ENCODE assay signal across 17 mouse cellular contexts in genomic region chr12:83543997-83544396, GRCm38 (mm10). TPM values are rescaled to one million over a fixed set of nuclear protein-coding genes. Genes with fewer than 3 reads are reported as not detected.
A peak's percentile ranks its signal among the peaks of the same experiment; 100 is the strongest.
DNase-seq lines count a peak whose midpoint lies in the region; TF ChIP-seq lines count a peak whose summit lies in the region.
"Had no signal": no experiment of that assay in that cellular context is flagged by ENCODE, and none has a peak within 500 bp of the region (broad histone marks: within the 10 kb centered on the region; RNA-seq: fewer than 3 reads in every experiment).

No protein-coding gene starts in this region.

- 38% methylated on average over 7 of the region's 7 CpGs for WGBS in olfactory bulb, adult 2 months

- TF ChIP-seq POLR2A in olfactory bulb, adult 2 months (IDR thresholded peaks at IDR 0.05; ENCODE audit: insufficient read depth, low read depth, low read length), result no peak

- H3K4me3 ChIP-seq in gastrocnemius, adult 2 months, result no peak overlapping the region
- H3K4me3 ChIP-seq in olfactory bulb, adult 2 months (ENCODE audit: insufficient read depth, low read depth, low read length), result no peak overlapping the region
- H3K4me3 ChIP-seq: forebrain, embryonic 13.5 days; heart, embryonic 13.5 days; hindbrain, embryonic 15.5 days had no signal

- no peak for DNase-seq in gastrocnemius, adult 2 months
- DNase-seq in gastrocnemius, postnatal 25 days, result no peak
- peak; percentile 4 for DNase-seq in lung, postnatal 25 days (ENCODE audit: low spot score)
- DNase-seq in lung, postnatal 14 days, result no peak
- DNase-seq in gonadal fat pad, adult 2 months (ENCODE audit: low read depth), result peak; percentile 59
- DNase-seq in layer of hippocampus, adult 8-10 months (ENCODE audit: low spot score in 2 of 2), result no peak
- DNase-seq: adrenal gland, adult 2 months; adrenal gland, postnatal 25 days; cerebellum, adult 18-20 months; cerebellum, adult 9-11 months; gastrocnemius, postnatal 14 days; heart, adult 11 months; heart, postnatal 36 days had no signal

- intact Hi-C loops in gastrocnemius, adult 2 months (cut with DNase I), result loop anchor here (2.0 kb wide), 1 partner anchor 19 kb away; no protein-coding TSS in a partner anchor

- TF ChIP-seq CTCF in gastrocnemius, adult 2 months (IDR thresholded peaks at IDR 0.05), result no peak
- no peak for TF ChIP-seq CTCF in olfactory bulb, adult 2 months (IDR thresholded peaks at IDR 0.05; ENCODE audit: insufficient read depth, low read depth, low read length)

- H3K4me1 ChIP-seq in olfactory bulb, adult 2 months (ENCODE audit: control insufficient read depth, insufficient read depth, low read length), result peaks cover 6% of the 10 kb centered on the region
- H3K4me1 ChIP-seq: forebrain, embryonic 13.5 days; heart, embryonic 13.5 days; hindbrain, embryonic 15.5 days had no signal

- peak overlapping the region; percentile 91 for H3K27ac ChIP-seq in gastrocnemius, adult 2 months
- H3K27ac ChIP-seq in olfactory bulb, adult 2 months (ENCODE audit: insufficient read depth, low read depth, low read length), result peak overlapping the region; percentile 67
- H3K27ac ChIP-seq: forebrain, embryonic 13.5 days; heart, embryonic 13.5 days; hindbrain, embryonic 15.5 days had no signal

RNA-seq across cellular contexts. Expression of gene Dcaf4, which starts 23.7 kb away (rescaled TPM):
- 10 to 100 TPM; 18.0 to 24.5 TPM for total RNA-seq in gastrocnemius, adult 2 months (2021)
- total RNA-seq in gastrocnemius, postnatal 25 days (2021), result 10 to 100 TPM; 16.5 to 22.3 TPM
- 33.8 and 44.7 TPM in 2 replicates for polyA plus RNA-seq in gonadal fat pad, adult 2 months (2012; rRNA removed)
- not detected in 2 replicates for polyA plus RNA-seq in olfactory bulb, adult 2 months (2012; ENCODE audit: insufficient read depth, insufficient read length, low replicate concordance, missing spikeins)
- 10 to 100 TPM; 29.4 to 35.6 (median 30.6) TPM for total RNA-seq in layer of hippocampus, adult 8-10 months (2022)

RNA-seq across cellular contexts. Expression of gene Zfyve1, which starts 53.0 kb away (rescaled TPM):
- 10 to 100 TPM; 19.9 to 24.8 TPM for total RNA-seq in gastrocnemius, adult 2 months (2021)
- 10 to 100 TPM; 12.8 to 20.3 TPM for total RNA-seq in gastrocnemius, postnatal 25 days (2021)
- 28.1 and 37.0 TPM in 2 replicates for polyA plus RNA-seq in gonadal fat pad, adult 2 months (2012; rRNA removed)
- polyA plus RNA-seq in olfactory bulb, adult 2 months (2012; ENCODE audit: insufficient read depth, insufficient read length, low replicate concordance, missing spikeins), result 152 TPM in 1 of 2 replicates, not detected in the other
- total RNA-seq in layer of hippocampus, adult 8-10 months (2022), result 10 to 100 TPM; 44.0 to 50.8 (median 47.7) TPM

RNA-seq across cellular contexts. Expression of gene Dpf3, which starts 56.5 kb away (rescaled TPM):
- total RNA-seq in gastrocnemius, adult 2 months (2021), result 10 to 100 TPM; 22.5 to 26.3 TPM
- 10 to 100 TPM; 17.9 to 22.5 TPM for total RNA-seq in gastrocnemius, postnatal 25 days (2021)
- 1.8 and 2.1 TPM in 2 replicates for polyA plus RNA-seq in gonadal fat pad, adult 2 months (2012; rRNA removed)
- polyA plus RNA-seq in olfactory bulb, adult 2 months (2012; ENCODE audit: insufficient read depth, insufficient read length, low replicate concordance, missing spikeins), result not detected in 2 replicates
- 10 to 100 TPM; 16.3 to 26.0 (median 20.2) TPM for total RNA-seq in layer of hippocampus, adult 8-10 months (2022)

Comparison
In these comparisons a context has a peak if more than half of its experiments do, and no peak if none do; other contexts are left out.
1. DNase-seq: peak in lung, postnatal 25 days (single experiment) and gonadal fat pad, adult 2 months (single experiment); none in gastrocnemius, adult 2 months (single experiment), gastrocnemius, postnatal 25 days (single experiment), lung, postnatal 14 days (single experiment) and layer of hippocampus, adult 8-10 months (0 of 2).